Mouse (Mus musculus) ES-E14 (cell line): Measurements from ENCODE around the gene Clic4.

Source experiments
- CHD2 ChIP-seq: IDR thresholded peaks from 2 replicates; pipeline ENCODE4 v1.6.1; 2014; ENCODE audit warnings: mild to moderate bottlenecking, low read depth, low read length, inconsistent platforms
- HCFC1 ChIP-seq: IDR thresholded peaks from 2 replicates; pipeline ENCODE4 v1.6.1; 2012; ENCODE audit warnings: low read length, inconsistent platforms, borderline replicate concordance; ENCODE audit not compliant: insufficient read depth
- MAFK ChIP-seq: IDR thresholded peaks from 2 replicates; pipeline ENCODE4 v1.6.1; 2014; ENCODE audit warnings: mild to moderate bottlenecking, low read depth, low read length, inconsistent platforms; ENCODE audit not compliant: insufficient read depth
- ZC3H11A ChIP-seq: IDR thresholded peaks from 2 replicates; pipeline ENCODE4 v1.6.1; 2012; ENCODE audit warnings: low read depth, mild to moderate bottlenecking, inconsistent platforms, low read length, borderline replicate concordance

- no peak for TF ChIP-seq HCFC1
- TF ChIP-seq CHD2: no peak
- no peak for TF ChIP-seq MAFK
- no peak for TF ChIP-seq ZC3H11A
These were observed 95.0 kb downstream of the Clic4 start for GRCm38 (mm10) chr4:135177568-135177967.
